Comparison of ENCODE assay signal across 20 mouse cellular contexts in the genomic region with DNA sequence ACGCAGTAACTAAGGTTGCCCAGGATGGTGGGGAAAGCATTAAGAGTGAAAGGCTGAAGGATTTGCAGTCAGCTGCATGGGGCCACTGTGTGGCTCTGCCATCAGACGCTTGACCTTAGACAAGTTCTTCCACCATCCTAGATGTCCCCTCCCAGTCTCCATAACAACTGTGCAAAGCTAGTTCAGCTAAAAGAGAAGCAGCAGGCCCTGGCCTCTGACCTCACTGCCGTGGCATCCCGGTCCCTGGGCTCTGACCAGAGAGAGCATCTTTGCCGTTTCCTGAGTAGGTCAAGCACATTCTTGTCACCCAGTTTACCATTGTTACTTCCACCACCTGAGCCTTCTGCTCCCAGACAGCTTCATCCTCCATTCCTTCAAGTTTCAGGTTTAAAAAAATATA. TPM values are rescaled to one million over a fixed set of nuclear protein-coding genes. Genes with fewer than 3 reads are reported as not detected.
DNase-seq lines count a peak whose midpoint lies in the region; ATAC-seq and TF ChIP-seq lines count a peak whose summit lies in the region.
"Had no signal": no experiment of that assay in that cellular context is flagged by ENCODE, and none has a peak within 500 bp of the region (broad histone marks: within the 10 kb centered on the region; RNA-seq: fewer than 3 reads in every experiment).

No protein-coding gene starts in this region.

- H3K27ac ChIP-seq in heart, embryonic 11.5 days (ENCODE audit: low read depth, low read length), result no peak overlapping the region
- H3K27ac ChIP-seq in kidney, embryonic 15.5 days, result no peak overlapping the region
- H3K27ac ChIP-seq in kidney, adult 2 months (ENCODE audit: insufficient read depth, low read depth, low read length), result no peak overlapping the region
- H3K27ac ChIP-seq: embryonic facial prominence, embryonic 10.5 days; forebrain, embryonic 13.5 days; hindbrain, embryonic 12.5 days had no signal

- TF ChIP-seq CTCF in kidney, adult 2 months (conservative IDR thresholded peaks at IDR 0.05; ENCODE audit: insufficient read depth, insufficient read length, low read depth, low read length), result no peak

- H3K4me3 ChIP-seq in heart, embryonic 11.5 days (ENCODE audit: low read depth, low read length), result no peak overlapping the region
- H3K4me3 ChIP-seq in kidney, embryonic 15.5 days (replicated peaks), result no peak overlapping the region
- H3K4me3 ChIP-seq in kidney, adult 2 months (ENCODE audit: insufficient read depth, low read depth, low read length), result no peak overlapping the region
- H3K4me3 ChIP-seq: embryonic facial prominence, embryonic 10.5 days; forebrain, embryonic 13.5 days; hindbrain, embryonic 12.5 days had no signal

- peak overlapping the region; percentile 56; the same call in 1 of the 2 replicates for H3K4me2 ChIP-seq in heart, embryonic 11.5 days
- H3K4me2 ChIP-seq in kidney, embryonic 15.5 days, result peak overlapping the region; percentile 39
- H3K4me2 ChIP-seq: forebrain, embryonic 13.5 days; hindbrain, embryonic 12.5 days had no signal

- no peak for TF ChIP-seq POLR2A in kidney, adult 2 months (IDR thresholded peaks at IDR 0.05; ENCODE audit: low read depth, low read length)

- peaks cover 15% of the 10 kb centered on the region for H3K4me1 ChIP-seq in heart, embryonic 11.5 days (ENCODE audit: control insufficient read depth, insufficient read depth, low read length)
- H3K4me1 ChIP-seq in kidney, embryonic 15.5 days, result peaks cover 22% of the 10 kb centered on the region
- H3K4me1 ChIP-seq in kidney, adult 2 months (ENCODE audit: control insufficient read depth, insufficient read depth, low read length), result no peaks in the 10 kb centered on the region
- H3K4me1 ChIP-seq: forebrain, embryonic 13.5 days; hindbrain, embryonic 12.5 days had no signal

- DNase-seq in heart, adult 8-10 months (ENCODE audit: low spot score), result no peak
- DNase-seq in kidney, adult 2 months, result no peak
- peak; percentile 19 for DNase-seq in testis, postnatal 10 days (ENCODE audit: low spot score)
- no peak for DNase-seq in testis, postnatal 14 days (ENCODE audit: low spot score)
- no peak for DNase-seq in left cerebral cortex, postnatal 36 days (ENCODE audit: low spot score in 2 of 2)
- DNase-seq: adrenal gland, adult 8-10 months; adrenal gland, postnatal 36 days; cerebellum, adult 11 months; cerebellum, adult 9-10 months; cerebellum, postnatal 25 days; forebrain, postnatal 0 days; gastrocnemius, postnatal 14 days had no signal

- H3K9ac ChIP-seq in heart, embryonic 11.5 days (ENCODE audit: low read depth, low read length), result no peak overlapping the region
- no peak overlapping the region for H3K9ac ChIP-seq in kidney, embryonic 15.5 days
- H3K9ac ChIP-seq: forebrain, embryonic 13.5 days; forebrain, postnatal 0 days; hindbrain, embryonic 12.5 days had no signal

- 28% methylated on average over 5 of the region's 5 CpGs for WGBS in heart, embryonic 11.5 days (ENCODE audit: insufficient replicate concordance)
- WGBS in kidney, embryonic 15.5 days, result 33% methylated on average over 5 of the region's 5 CpGs
- WGBS in kidney, adult 2 months, result 37% methylated on average over 5 of the region's 5 CpGs

- H3K36me3 ChIP-seq in heart, embryonic 11.5 days (ENCODE audit: control insufficient read depth, insufficient read depth, low read length), result no peaks in the 10 kb centered on the region
- no peaks in the 10 kb centered on the region for H3K36me3 ChIP-seq in kidney, embryonic 15.5 days
- no peaks in the 10 kb centered on the region for H3K36me3 ChIP-seq in kidney, adult 2 months (ENCODE audit: control insufficient read depth, insufficient read depth, low read length)
- H3K36me3 ChIP-seq: embryonic facial prominence, embryonic 10.5 days; hindbrain, embryonic 12.5 days had no signal

- no peaks in the 10 kb centered on the region for H3K27me3 ChIP-seq in heart, embryonic 11.5 days (ENCODE audit: control insufficient read depth, insufficient read depth, low read length)
- no peaks in the 10 kb centered on the region for H3K27me3 ChIP-seq in kidney, embryonic 15.5 days
- H3K27me3 ChIP-seq in kidney, adult 2 months (replicated peaks; ENCODE audit: control insufficient read depth, insufficient read depth, low read length), result no peaks in the 10 kb centered on the region
- H3K27me3 ChIP-seq: forebrain, embryonic 13.5 days; hindbrain, embryonic 12.5 days; Patski had no signal

- ATAC-seq in heart, embryonic 11.5 days (replicated peaks; ENCODE audit: insufficient number of reproducible peaks, low FRiP score, low TSS enrichment), result no peak
- no peak for ATAC-seq in kidney, embryonic 15.5 days (replicated peaks; ENCODE audit: low FRiP score)
- ATAC-seq in cerebellum, adult (ENCODE audit: insufficient number of reproducible peaks, low FRiP score, low TSS enrichment), result no peak
- ATAC-seq: forebrain, embryonic 13.5 days; forebrain, postnatal 0 days; hindbrain, embryonic 16.5 days; Patski had no signal

- intact Hi-C loops in left cerebral cortex, postnatal 36 days (cut with DNase I), result no loop called here

- H3K9me3 ChIP-seq in heart, embryonic 11.5 days (replicated peaks; ENCODE audit: control insufficient read depth, low read length), result no peaks in the 10 kb centered on the region
- H3K9me3 ChIP-seq in kidney, embryonic 15.5 days (replicated peaks), result no peaks in the 10 kb centered on the region
- H3K9me3 ChIP-seq: embryonic facial prominence, embryonic 10.5 days; forebrain, embryonic 13.5 days; hindbrain, embryonic 12.5 days had no signal

RNA-seq across cellular contexts. Expression of a gene that starts 33.7 kb away (rescaled TPM):
- polyA plus RNA-seq in heart, embryonic 11.5 days (2014; fragmentation: Nextera tagmentation; extraction: Ambion mirVana), result 350 and 393 TPM in 2 replicates
- 100 to 1,000 TPM; 126 to 181 (median 148) TPM for total RNA-seq in heart, adult 8-10 months (2022)
- polyA plus RNA-seq in kidney, embryonic 15.5 days (2015; fragmentation: Nextera tagmentation; extraction: Ambion mirVana), result 481 and 542 TPM in 2 replicates
- 74.6 and 109 TPM in 2 replicates for polyA plus RNA-seq in kidney, adult 2 months (2012; rRNA removed)
- total RNA-seq in left cerebral cortex, postnatal 36 days (2021), result 100 to 1,000 TPM; 159 to 195 TPM
